Mouse (Mus musculus) heart, postnatal 0 days (tissue): ENCODE measurements around the gene Hmgcl.

Experiments used
- CTCF ChIP-seq: IDR thresholded peaks from 2 replicates; pipeline ENCODE4 v1.5.1; 2016; ENCODE audit warnings: antibody characterized with exemption, control low read depth, low read depth
- EP300 ChIP-seq: IDR thresholded peaks from 2 replicates; pipeline ENCODE4 v1.6.1; 2016; ENCODE audit warnings: antibody characterized with exemption, low read depth

DNA sequence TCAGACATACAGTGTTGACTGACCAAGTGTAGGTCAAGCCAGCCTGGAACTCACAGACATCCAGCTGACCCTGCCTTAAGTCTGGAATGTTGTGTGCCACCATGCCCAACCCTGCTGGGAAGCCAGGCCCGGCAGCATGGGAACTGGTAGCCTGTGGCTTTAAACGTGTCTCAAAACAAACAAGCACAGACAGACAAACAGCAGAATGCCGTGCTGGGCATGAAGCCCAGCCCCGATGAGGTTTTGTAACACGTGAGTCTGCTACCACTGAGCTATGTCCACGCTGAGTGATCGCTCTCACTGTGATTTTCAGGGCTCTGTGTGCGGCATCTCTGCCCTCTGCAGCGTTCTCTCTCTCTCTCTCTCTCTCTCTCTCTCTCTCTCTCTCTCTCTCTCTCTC lies 9.6 kb downstream of the Hmgcl start:
- no peak for TF ChIP-seq CTCF
- no peak for TF ChIP-seq EP300
